Mouse (Mus musculus) left cerebral cortex, adult 2 months (tissue): ENCODE data around the gene Xbp1. TPM values are rescaled to one million over a fixed set of nuclear protein-coding genes. Genes with fewer than 3 reads are reported as not detected.
A peak's percentile ranks its signal among the peaks of the same experiment; 100 is the strongest.
"Not testable (repeated sequence)": the region's sequence is repeated elsewhere in the genome, so short reads cannot be mapped to it uniquely, and the experiment has no call there.

ENCODE experiments used
- DNase-seq, 2 experiments: peaks; one replicate each; pipeline ENCODE4 v3.0.0; 2021 to 2022; ENCODE audit warnings: low spot score in 2 of 2, mixed read lengths in 1 of 2; ENCODE audit errors: extremely low spot score in 1 of 2
- H3K27ac ChIP-seq: fragments of 200-600 bp; 2 replicates; pipeline ENCODE4 v1.8.1; 2022
- H3K4me3 ChIP-seq: fragments of 200-600 bp; 2 replicates; pipeline ENCODE4 v1.8.1; 2022
- CTCF ChIP-seq: fragments of 200-600 bp; IDR thresholded peaks from 2 replicates; pipeline ENCODE4 v1.8.1; 2022; ENCODE audit warnings: antibody characterized with exemption, mild to moderate bottlenecking, moderate library complexity
- intact Hi-C: fragments of 180-260 bp; cut with DNase I; formaldehyde crosslinking; loops from one replicate; pipeline ENCODE4 v1.15.1; 2025
- total RNA-seq, 2 experiments: library from RNA; stranded (reverse); gene quantifications; 2 replicates each; pipeline ENCODE4 v1.2.3; 2021

The Xbp1 gene
- total RNA-seq, 2 experiments from 2014 or later: 96.6 to 121 TPM

- TF ChIP-seq CTCF: no peak
- Histone ChIP-seq H3K27ac (no peak overlapping the region), H3K4me3 (no peak overlapping the region)
- DNase-seq: no peak
- intact Hi-C loops: loop anchor here (2.0 kb wide), 2 partner anchors 23 to 35 kb away; partner anchors contain the start of gene Ccdc117
These were observed 778 bp upstream of the Xbp1 start for GRCm38 (mm10) chr11:5519681-5520080.

GRCm38 (mm10) chr11:5521266-5521515 is 732 bp downstream of the Xbp1 start:
- intact Hi-C loops: loop anchor here (2.0 kb wide), 2 partner anchors 22 to 36 kb away; partner anchors contain the start of gene Ccdc117
- DNase-seq: no peak
- Histone ChIP-seq H3K4me3 (peak overlapping the region; percentile 100), H3K27ac (peak overlapping the region; percentile 98)
- no peak for TF ChIP-seq CTCF

- Histone ChIP-seq H3K27ac (peak overlapping the region; percentile 98), H3K4me3 (peak overlapping the region; percentile 100)
- peak; percentile 55 for TF ChIP-seq CTCF
- intact Hi-C loops: loop anchor here (2.0 kb wide), 2 partner anchors 21 to 37 kb away; partner anchors contain the start of gene Ccdc117
- peak; percentile 62 to 74 for DNase-seq
These were observed 1.2 kb downstream of the Xbp1 start for GRCm38 (mm10) chr11:5521516-5522291.

- Histone ChIP-seq H3K27ac (no peak overlapping the region), H3K4me3 (peak overlapping the region; percentile 100)
- DNase-seq: no peak
- intact Hi-C loops: no loop called here
- no peak for TF ChIP-seq CTCF
These were observed 2.4 kb downstream of the Xbp1 start for GRCm38 (mm10) chr11:5522798-5523415.

GRCm38 (mm10) chr11:5525418-5525817 is 5.0 kb downstream of the Xbp1 start:
- TF ChIP-seq CTCF: no peak
- no peak overlapping the region for H3K4me3 ChIP-seq
- intact Hi-C loops: no loop called here
- H3K27ac ChIP-seq: no peak overlapping the region
- DNase-seq: no peak

- no peak for TF ChIP-seq CTCF
These were observed 6.3 kb downstream of the Xbp1 start for GRCm38 (mm10) chr11:5526573-5527439.

GRCm38 (mm10) chr11:5527865-5528523 is 7.5 kb downstream of the Xbp1 start:
- no peak for DNase-seq
- intact Hi-C loops: no loop called here
- no peak for TF ChIP-seq CTCF
- H3K4me3 ChIP-seq: no peak overlapping the region
- no peak overlapping the region for H3K27ac ChIP-seq

More at GRCm38 (mm10) chr11:5526573-5527439, 6.3 kb downstream of the Xbp1 start:
- intact Hi-C loops: no loop called here
- DNase-seq: no peak
- H3K27ac ChIP-seq: no peak overlapping the region
- no peak overlapping the region for H3K4me3 ChIP-seq

GRCm38 (mm10) chr11:5528841-5529240 is 8.4 kb downstream of the Xbp1 start:
- no peak for TF ChIP-seq CTCF
- intact Hi-C loops: no loop called here

GRCm38 (mm10) chr11:5530172-5530571 is 9.7 kb downstream of the Xbp1 start:
- Histone ChIP-seq H3K4me3 (no peak overlapping the region), H3K27ac (no peak overlapping the region)
- intact Hi-C loops: no loop called here
- no peak for DNase-seq
- no peak for TF ChIP-seq CTCF

More at GRCm38 (mm10) chr11:5528841-5529240, 8.4 kb downstream of the Xbp1 start:
- no peak overlapping the region for H3K4me3 ChIP-seq
- DNase-seq: no peak
- H3K27ac ChIP-seq: no peak overlapping the region

GRCm38 (mm10) chr11:5530717-5531116 is 10.3 kb downstream of the Xbp1 start:
- DNase-seq: no peak

GRCm38 (mm10) chr11:5533108-5533507 is 12.6 kb downstream of the Xbp1 start:
- intact Hi-C loops: no loop called here
- TF ChIP-seq CTCF: no peak; the same call in 1 of the 2 replicates
- DNase-seq: no peak
- Histone ChIP-seq H3K4me3 (no peak overlapping the region), H3K27ac (no peak overlapping the region)

More at GRCm38 (mm10) chr11:5530717-5531116, 10.3 kb downstream of the Xbp1 start:
- no peak overlapping the region for H3K27ac ChIP-seq
- no peak overlapping the region for H3K4me3 ChIP-seq
- intact Hi-C loops: no loop called here
- no peak for TF ChIP-seq CTCF

GRCm38 (mm10) chr11:5537454-5537853 is 17.0 kb downstream of the Xbp1 start:
- intact Hi-C loops, H3K4me3 ChIP-seq, DNase-seq: not testable (repeated sequence)

More at GRCm38 (mm10) chr11:5537454-5537853, 17.0 kb downstream of the Xbp1 start:
- H3K27ac ChIP-seq: not testable (repeated sequence)
